Mouse (Mus musculus) myocyte (in vitro differentiated cells): ENCODE data around the gene Nrp2. TPM values are rescaled to one million over a fixed set of nuclear protein-coding genes. Genes with fewer than 3 reads are reported as not detected.

Source experiments
- H3K27me3 ChIP-seq: one replicate; pipeline ENCODE4 v1.6.1; 2011; ENCODE audit not compliant: control insufficient read depth, insufficient read depth, insufficient read length
- H3K36me3 ChIP-seq: one replicate; pipeline ENCODE4 v1.6.1; 2011; ENCODE audit not compliant: control insufficient read depth, insufficient read depth
- H3K4me2 ChIP-seq: one replicate; pipeline ENCODE4 v1.6.1; 2011; ENCODE audit warnings: low read depth, control low read depth
- H3K4me3 ChIP-seq: one replicate; pipeline ENCODE4 v1.5.1; 2011; ENCODE audit warnings: mild to moderate bottlenecking, control low read depth, moderate library complexity
- H3K79me2 ChIP-seq: one replicate; pipeline ENCODE4 v1.6.1; 2011; ENCODE audit not compliant: control insufficient read depth, insufficient read depth
- H3ac ChIP-seq: one replicate; pipeline ENCODE4 v1.6.1; 2011; ENCODE audit not compliant: control insufficient read depth, insufficient read length
- CEBPB ChIP-seq: IDR thresholded peaks from 2 replicates; pipeline ENCODE4 v1.6.1; 2011; ENCODE audit warnings: mild to moderate bottlenecking, moderate library complexity; ENCODE audit not compliant: poor library complexity, insufficient read depth, severe bottlenecking
- E2F4 ChIP-seq: IDR thresholded peaks from one replicate; pipeline ENCODE4 v1.6.1; 2011; ENCODE audit warnings: mild to moderate bottlenecking, control low read depth, moderate library complexity; ENCODE audit not compliant: insufficient read depth
- MAX ChIP-seq: IDR thresholded peaks from one replicate; pipeline ENCODE4 v1.6.1; 2011; ENCODE audit warnings: low read depth, mild to moderate bottlenecking, control low read depth
- MYOD1 ChIP-seq, 3 experiments: IDR thresholded peaks; one replicate each; pipeline ENCODE4 v1.6.1; 2011; ENCODE audit warnings: control low read depth in 2 of 3, low read depth in 2 of 3, mild to moderate bottlenecking in 2 of 3, moderate library complexity in 1 of 3; ENCODE audit not compliant: insufficient read length in 2 of 3, control insufficient read depth in 1 of 3
- MYOG ChIP-seq, 3 experiments: IDR thresholded peaks; one replicate each; pipeline ENCODE4 v1.6.1; 2011; ENCODE audit warnings: control low read depth in 2 of 3, low read depth in 2 of 3, mild to moderate bottlenecking in 2 of 3; ENCODE audit not compliant: insufficient read length in 2 of 3, control insufficient read depth in 1 of 3, insufficient read depth in 1 of 3
- POLR2A ChIP-seq: IDR thresholded peaks from one replicate; pipeline ENCODE4 v1.6.1; 2011; ENCODE audit warnings: low read depth, mild to moderate bottlenecking, control low read depth, moderate library complexity; ENCODE audit not compliant: insufficient read length
- POLR2AphosphoS2 ChIP-seq: IDR thresholded peaks from one replicate; pipeline ENCODE4 v1.6.1; 2011; ENCODE audit warnings: low read depth, control low read depth; ENCODE audit not compliant: insufficient read length
- REST ChIP-seq: IDR thresholded peaks from one replicate; pipeline ENCODE4 v1.6.1; 2011; ENCODE audit warnings: mild to moderate bottlenecking, control low read depth, moderate library complexity; ENCODE audit not compliant: insufficient read depth, insufficient read length
- SRF ChIP-seq: IDR thresholded peaks from one replicate; pipeline ENCODE4 v1.6.1; 2011; ENCODE audit warnings: low read depth; ENCODE audit not compliant: control insufficient read depth, insufficient read length
- TCF12 ChIP-seq: IDR thresholded peaks from one replicate; pipeline ENCODE4 v1.6.1; 2011; ENCODE audit warnings: mild to moderate bottlenecking, control low read depth; ENCODE audit not compliant: poor library complexity, insufficient read depth, severe bottlenecking
- TCF3 ChIP-seq: IDR thresholded peaks from one replicate; pipeline ENCODE4 v1.6.1; 2011; ENCODE audit warnings: low read depth, control low read depth; ENCODE audit not compliant: insufficient read length
- USF1 ChIP-seq: IDR thresholded peaks from one replicate; pipeline ENCODE4 v1.6.1; 2011; ENCODE audit warnings: low read depth, mild to moderate bottlenecking, control low read depth, moderate library complexity
- polyA plus RNA-seq: library from polyadenylated mRNA; unstranded; fragments of >200 nt; fragmentation: generic; extraction: Trizol; gene quantifications from one replicate; pipeline ENCODE4 v1.2.1, GENCODE M21; 2012; ENCODE audit warnings: missing spikeins

Gene Nrp2
- polyA plus RNA-seq, 1 experiment, result 18.3 TPM

DNA sequence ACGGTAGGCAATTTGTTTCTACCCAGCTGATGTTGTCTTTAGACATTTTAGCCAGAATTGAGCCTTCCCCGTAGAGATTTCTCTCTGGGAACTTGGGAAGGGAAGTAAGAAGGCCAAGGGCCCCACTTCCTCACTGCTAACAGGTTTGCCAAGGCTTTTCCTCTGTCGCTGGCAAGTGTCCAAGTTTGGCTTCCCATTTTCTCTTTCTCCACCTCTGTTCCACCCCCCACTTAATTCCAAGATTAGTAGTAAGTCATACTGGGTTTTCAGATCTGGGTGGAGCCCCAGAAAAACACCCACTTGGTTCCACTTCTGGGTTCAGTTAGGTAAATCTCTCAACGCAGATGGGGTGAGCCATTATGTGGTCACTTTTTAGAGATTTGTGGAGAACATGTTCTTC, 67.5 kb downstream of the Nrp2 start:
- no peak overlapping the region for H3ac ChIP-seq
- no peaks in the 10 kb centered on the region for H3K79me2 ChIP-seq
- peaks cover 16% of the 10 kb centered on the region for H3K36me3 ChIP-seq
- TF ChIP-seq TCF12 (no peak), MYOG (IDR thresholded peaks at IDR 0.05; ENCODE audit: control insufficient read depth in 1 of 3, insufficient read depth in 1 of 3, insufficient read length in 2 of 3, low read depth in 2 of 3) (no peak), SRF (no peak), MAX (no peak), CEBPB (no peak), REST (no peak), MYOD1 (IDR thresholded peaks at IDR 0.05; ENCODE audit: control insufficient read depth in 1 of 3, insufficient read length in 2 of 3, low read depth in 2 of 3) (no peak), POLR2AphosphoS2 (no peak), E2F4 (no peak), POLR2A (no peak), USF1 (no peak), TCF3 (no peak)
- H3K4me3 ChIP-seq, result no peak overlapping the region
- no peaks in the 10 kb centered on the region for H3K27me3 ChIP-seq
- no peak overlapping the region for H3K4me2 ChIP-seq

DNA sequence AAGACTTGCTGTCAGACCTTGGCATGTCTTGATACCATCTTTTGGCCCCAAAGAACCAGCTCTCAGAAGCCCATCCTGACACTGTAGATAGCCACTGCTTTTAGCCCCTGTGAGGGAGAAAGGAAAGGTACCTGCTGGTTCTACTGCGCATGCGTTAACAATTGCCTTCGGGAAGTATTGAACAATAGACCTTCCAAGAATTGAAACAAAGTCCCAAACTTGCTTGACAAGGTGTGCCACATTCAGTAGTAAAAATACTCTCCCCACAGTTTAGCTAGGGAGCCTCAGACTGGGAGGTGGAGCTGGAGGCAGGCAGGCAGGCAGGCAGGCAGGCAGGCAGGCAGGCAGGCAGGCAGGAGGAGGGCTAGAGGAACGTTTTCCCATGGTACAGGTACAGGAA, 69.3 kb downstream of the Nrp2 start:
- peaks cover 16% of the 10 kb centered on the region for H3K36me3 ChIP-seq
- H3K4me3 ChIP-seq, result no peak overlapping the region
- no peak overlapping the region for H3K4me2 ChIP-seq
- no peak overlapping the region for H3ac ChIP-seq
- H3K79me2 ChIP-seq, result no peaks in the 10 kb centered on the region
- H3K27me3 ChIP-seq, result no peaks in the 10 kb centered on the region
- TF ChIP-seq SRF (no peak), TCF12 (no peak), REST (no peak), TCF3 (no peak), MYOD1 (IDR thresholded peaks at IDR 0.05; ENCODE audit: control insufficient read depth in 1 of 3, insufficient read length in 2 of 3, low read depth in 2 of 3) (no peak), MAX (no peak), MYOG (IDR thresholded peaks at IDR 0.05; ENCODE audit: control insufficient read depth in 1 of 3, insufficient read depth in 1 of 3, insufficient read length in 2 of 3, low read depth in 2 of 3) (no peak), POLR2AphosphoS2 (no peak), CEBPB (no peak), USF1 (no peak), POLR2A (no peak)

DNA sequence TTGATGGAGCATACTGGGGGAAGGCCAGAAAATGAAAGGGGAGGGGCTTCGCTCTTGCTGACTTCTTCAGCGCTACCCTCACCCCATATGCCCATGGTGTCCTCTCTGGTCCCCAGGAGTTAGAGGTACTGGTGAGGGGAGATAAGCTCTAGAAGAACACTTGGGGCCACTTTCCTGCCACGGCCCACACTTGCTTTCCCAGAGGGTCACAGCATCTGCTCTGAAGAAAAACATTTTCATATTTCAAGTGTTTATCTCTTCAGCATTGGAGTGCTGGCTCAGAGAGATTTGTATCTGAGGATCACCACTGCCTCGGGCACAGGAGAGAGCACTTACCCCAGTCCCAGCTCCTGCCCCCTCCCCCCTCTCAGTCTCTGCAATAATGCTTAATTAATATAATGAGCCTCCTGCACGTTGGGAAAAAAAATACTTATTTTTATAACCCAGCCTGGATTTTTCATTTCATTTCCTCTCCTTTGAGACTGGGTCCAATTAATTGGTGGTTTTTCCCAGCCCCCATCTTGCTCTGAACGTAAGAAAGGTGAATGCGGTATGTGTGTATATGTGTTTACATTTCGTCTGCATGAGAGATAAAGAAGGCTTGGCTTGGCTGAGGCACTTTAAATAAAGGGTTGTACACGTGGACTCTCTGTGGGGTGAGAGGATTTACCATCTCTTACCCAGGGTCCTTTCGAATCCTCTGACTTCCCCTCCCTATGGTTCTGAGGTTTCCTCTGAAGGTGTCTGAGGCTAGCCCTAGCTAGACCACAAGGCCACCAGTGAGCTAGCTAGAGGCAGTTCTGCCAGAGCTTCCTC, 70.2 kb downstream of the Nrp2 start:
- no peak overlapping the region for H3ac ChIP-seq
- peak overlapping the region; percentile 88 for H3K4me2 ChIP-seq
- no peaks in the 10 kb centered on the region for H3K27me3 ChIP-seq
- H3K4me3 ChIP-seq, result no peak overlapping the region
- TF ChIP-seq USF1, result no peak
- no peak for TF ChIP-seq MAX
- no peak for TF ChIP-seq E2F4
- TF ChIP-seq CEBPB, result no peak
- no peak for TF ChIP-seq TCF3
- TF ChIP-seq MYOG (IDR thresholded peaks at IDR 0.05; ENCODE audit: control insufficient read depth in 1 of 3, insufficient read depth in 1 of 3, insufficient read length in 2 of 3, low read depth in 2 of 3), result no peak
- no peak for TF ChIP-seq REST
- no peak for TF ChIP-seq POLR2AphosphoS2
- no peak for TF ChIP-seq TCF12
- TF ChIP-seq SRF, result no peak
- TF ChIP-seq MYOD1 (IDR thresholded peaks at IDR 0.05; ENCODE audit: control insufficient read depth in 1 of 3, insufficient read length in 2 of 3, low read depth in 2 of 3), result no peak
- TF ChIP-seq POLR2A, result no peak
- H3K79me2 ChIP-seq, result no peaks in the 10 kb centered on the region
- H3K36me3 ChIP-seq, result peaks cover 16% of the 10 kb centered on the region

DNA sequence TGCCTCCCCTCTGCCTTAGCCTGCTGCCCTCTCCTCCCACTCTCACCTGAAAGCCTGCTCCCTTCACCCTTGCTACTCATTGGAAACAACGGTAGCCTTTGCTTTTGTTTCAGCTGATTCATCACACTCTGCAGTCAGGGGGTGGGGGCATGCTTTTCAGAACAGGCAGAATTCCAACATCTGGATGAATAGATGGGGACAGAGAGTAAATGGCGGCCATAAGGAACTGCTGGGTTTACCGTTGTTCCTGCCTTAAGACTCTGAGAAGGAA, 70.8 kb downstream of the Nrp2 start:
- Histone ChIP-seq H3K4me3 (no peak overlapping the region), H3K4me2 (peak overlapping the region; percentile 88), H3K36me3 (peaks cover 16% of the 10 kb centered on the region), H3ac (no peak overlapping the region), H3K27me3 (no peaks in the 10 kb centered on the region), H3K79me2 (no peaks in the 10 kb centered on the region)
- TF ChIP-seq TCF12 (no peak), MYOG (IDR thresholded peaks at IDR 0.05; ENCODE audit: control insufficient read depth in 1 of 3, insufficient read depth in 1 of 3, insufficient read length in 2 of 3, low read depth in 2 of 3) (no peak), POLR2A (no peak), MYOD1 (IDR thresholded peaks at IDR 0.05; ENCODE audit: control insufficient read depth in 1 of 3, insufficient read length in 2 of 3, low read depth in 2 of 3) (no peak)
